Mouse (Mus musculus) heart, adult 18-20 months (tissue): ENCODE measurements around the gene Hsdl2. TPM values are rescaled to one million over a fixed set of nuclear protein-coding genes. Genes with fewer than 3 reads are reported as not detected.
"Not testable (repeated sequence)": the region's sequence is repeated elsewhere in the genome, so short reads cannot be mapped to it uniquely, and the experiment has no call there.

Experiments used
- DNase-seq, 2 experiments: peaks; one replicate each; pipeline ENCODE4 v3.0.0; 2021 to 2022; ENCODE audit warnings: mixed read lengths in 1 of 2
- long read RNA-seq, 2 experiments: library from polyadenylated mRNA; stranded (forward); transcript quantifications; one replicate each; pipeline ENCODE4 v2.0.0; 2021
- total RNA-seq, 2 experiments: library from RNA; stranded (reverse); gene quantifications; 2 replicates each; pipeline ENCODE4 v1.2.3; 2021

Hsdl2 gene
- 100 to 1,000 TPM; 229 to 248 TPM for total RNA-seq
- long read RNA-seq, experiment 1, transcript Hsdl2-201 (11 exons, 2,611 nt): major isoform, 188 of 218 reads
- long read RNA-seq, experiment 1, transcript Hsdl2-202 (12 exons, 2,626 nt): minor isoform, 5 of 218 reads
- long read RNA-seq, experiment 1, partial matches to known transcripts: 11 of 218 reads
- long read RNA-seq, experiment 1, other reads (novel, unspliced or antisense): 14 of 218 reads
- long read RNA-seq, experiment 2, transcript Hsdl2-201 (11 exons, 2,611 nt): major isoform, 79 of 96 reads
- long read RNA-seq, experiment 2, partial matches to known transcripts: 7 of 96 reads
- long read RNA-seq, experiment 2, other reads (novel, unspliced or antisense): 9 of 96 reads

GRCm38 (mm10) chr4:59581314-59582185 lies at the start of gene Hsdl2:
Gene Hsdl2, plus strand, starts transcription at chr4:59581563.
- peak; percentile 98 to 99 for DNase-seq

GRCm38 (mm10) chr4:59533268-59533667 lies 48.1 kb upstream of the Hsdl2 start:
- no peak for DNase-seq

- DNase-seq: no peak
Observed at GRCm38 (mm10) chr4:59535624-59536023, 45.7 kb upstream of the Hsdl2 start.

- no peak for DNase-seq
Observed at GRCm38 (mm10) chr4:59536281-59536680, 45.1 kb upstream of the Hsdl2 start.

DNA sequence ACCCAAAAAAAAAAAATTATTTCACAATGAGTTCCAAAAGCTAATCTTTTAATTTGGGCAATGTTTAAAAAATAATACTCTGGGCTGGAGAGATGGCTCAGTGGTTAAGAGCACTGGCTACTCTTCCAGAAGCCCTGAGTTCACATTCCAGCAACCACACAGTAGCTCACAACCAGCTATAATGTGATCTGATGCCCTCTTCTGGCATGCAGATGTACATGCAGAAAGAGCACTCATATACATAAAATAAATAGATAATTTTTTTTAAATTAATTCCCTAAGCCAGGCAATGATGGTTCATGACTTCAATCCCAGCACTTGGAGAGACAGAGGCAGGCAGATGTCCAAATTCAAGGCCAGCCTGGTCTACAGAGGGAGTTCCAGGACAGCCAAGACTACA lies 38.4 kb upstream of the Hsdl2 start:
- DNase-seq: no peak

- DNase-seq: no peak
Observed at GRCm38 (mm10) chr4:59544654-59545053, 36.7 kb upstream of the Hsdl2 start.

- DNase-seq: peak in 1 of 2 experiments; percentile 24
Observed at GRCm38 (mm10) chr4:59546285-59547071, 34.9 kb upstream of the Hsdl2 start.

- peak in 1 of 2 experiments; percentile 47 for DNase-seq
Observed at GRCm38 (mm10) chr4:59547136-59547889, 34.0 kb upstream of the Hsdl2 start.

GRCm38 (mm10) chr4:59548011-59548559 lies 33.3 kb upstream of the Hsdl2 start:
- no peak for DNase-seq

- peak; percentile 84 to 89 for DNase-seq
Observed at GRCm38 (mm10) chr4:59548560-59549174, 32.7 kb upstream of the Hsdl2 start.

- DNase-seq: peak; percentile 92 to 95
Observed at GRCm38 (mm10) chr4:59549175-59549976, 32.0 kb upstream of the Hsdl2 start, which contains the start of gene Ptbp3. Gene Ptbp3, minus strand, starts transcription at chr4:59549364.

DNA sequence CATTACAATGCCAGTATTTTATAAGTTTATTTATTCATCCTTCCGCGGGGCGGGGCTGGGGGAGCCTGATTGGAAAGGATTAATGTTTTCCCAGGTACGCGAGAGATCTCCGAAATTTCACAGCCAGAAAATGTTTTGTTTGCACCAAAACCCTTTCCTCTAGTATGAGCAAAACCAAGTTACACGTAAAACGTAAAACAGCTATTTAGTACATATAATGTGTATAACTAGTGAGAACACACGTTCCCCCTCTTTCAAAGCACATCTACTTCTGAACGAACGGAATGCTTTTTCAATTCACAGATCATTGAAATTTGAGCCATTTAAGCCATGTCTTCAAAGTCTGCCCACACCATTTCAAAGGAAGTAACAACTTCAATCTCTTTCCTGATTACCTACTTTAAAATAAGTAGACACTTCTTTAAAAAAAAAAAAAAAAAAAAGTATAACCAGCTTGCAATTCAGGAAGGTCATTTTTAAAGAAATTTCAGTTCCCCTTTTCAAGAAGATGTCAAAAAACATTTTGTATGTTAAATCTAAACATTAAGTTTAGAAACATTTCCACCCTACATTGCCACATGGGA lies 31.3 kb upstream of the Hsdl2 start:
- no peak for DNase-seq

GRCm38 (mm10) chr4:59551901-59552300 lies 29.5 kb upstream of the Hsdl2 start:
- DNase-seq: no peak

DNA sequence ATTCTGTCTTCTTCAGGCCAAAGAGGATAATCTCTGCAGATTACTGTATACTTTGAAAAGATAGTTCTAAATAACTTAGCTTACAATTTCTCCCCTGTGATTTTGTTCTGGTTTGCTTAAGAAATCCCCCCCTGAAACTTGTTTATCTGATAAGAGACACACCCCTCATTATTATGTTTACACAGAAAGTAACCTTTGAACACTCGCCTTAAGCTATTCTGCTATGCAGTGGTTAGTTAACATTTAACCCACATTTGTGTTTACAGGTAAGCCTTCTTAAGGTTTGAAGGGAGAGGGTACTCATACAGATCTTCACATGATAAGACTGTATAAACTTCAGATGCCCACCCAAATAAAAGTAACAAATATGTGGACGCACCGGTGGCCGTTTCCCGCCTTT lies 28.5 kb upstream of the Hsdl2 start:
- no peak for DNase-seq

GRCm38 (mm10) chr4:59553576-59553975 lies 27.8 kb upstream of the Hsdl2 start:
- DNase-seq: no peak

- DNase-seq: no peak
Observed at GRCm38 (mm10) chr4:59555177-59555576, 26.2 kb upstream of the Hsdl2 start.

DNA sequence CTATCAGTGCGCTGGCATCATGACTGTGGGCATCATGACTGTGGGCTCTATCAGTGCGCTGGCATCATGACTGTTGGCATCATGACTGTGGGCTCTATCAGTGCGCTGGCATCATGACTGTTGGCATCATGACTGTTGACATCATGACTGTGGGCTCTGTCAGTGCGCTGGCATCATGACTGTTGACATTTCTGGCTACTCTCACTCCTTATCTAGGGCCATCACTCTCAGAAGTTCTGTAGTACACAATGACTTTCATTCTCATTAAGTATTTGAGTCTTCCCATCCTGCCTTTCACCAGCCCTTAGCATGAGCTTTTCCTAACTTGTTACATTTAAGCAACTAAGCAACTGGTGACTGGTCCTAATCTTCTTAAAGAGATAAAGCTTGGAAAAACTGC lies 24.0 kb upstream of the Hsdl2 start:
- not testable (repeated sequence) for DNase-seq

GRCm38 (mm10) chr4:59558096-59558720 lies 23.2 kb upstream of the Hsdl2 start:
- DNase-seq: no peak

- no peak for DNase-seq
Observed at GRCm38 (mm10) chr4:59560141-59560540, 21.2 kb upstream of the Hsdl2 start.
